Mouse (Mus musculus) embryonic fibroblast, embryonic 13.5 days (primary cell): ENCODE measurements around the gene Vps45.

Experiments used
- CTCF ChIP-seq: IDR thresholded peaks from 2 replicates; pipeline ENCODE4 v1.5.1; 2011; ENCODE audit warnings: mild to moderate bottlenecking, control low read depth, low read length, moderate library complexity, borderline replicate concordance; ENCODE audit not compliant: insufficient read depth
- POLR2A ChIP-seq: IDR thresholded peaks from 2 replicates; pipeline ENCODE4 v1.6.1; 2011; ENCODE audit warnings: low read depth, mild to moderate bottlenecking, control low read depth, low read length, moderate library complexity

- TF ChIP-seq CTCF (no peak), POLR2A (no peak)
Observed at GRCm38 (mm10) chr3:95980276-95980970, 77.8 kb downstream of the Vps45 start.
